Mouse (Mus musculus): ENCODE data around the gene Chit1.

Gene Chit1

DNA sequence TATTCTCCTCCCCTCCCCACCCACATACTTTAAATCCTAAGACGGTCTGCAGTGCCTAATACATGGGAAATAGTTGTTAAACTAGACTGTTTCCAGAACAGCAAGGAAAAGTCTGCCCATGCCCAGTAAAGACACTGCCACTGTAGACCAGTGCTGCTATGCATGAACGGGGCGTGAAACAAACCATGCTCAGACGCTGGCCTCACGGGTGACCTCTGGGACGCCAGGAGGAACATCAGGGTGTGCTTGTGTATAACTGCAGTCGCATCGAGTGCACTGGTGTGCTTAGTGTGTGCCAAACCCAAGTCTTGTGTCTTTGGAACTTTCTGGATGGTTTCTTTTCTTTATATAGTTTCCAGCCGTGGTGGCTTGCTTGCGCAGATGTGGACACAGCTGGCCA lies 36.4 kb upstream of the Chit1 start:
- Histone ChIP-seq H3K36me3 (ENCODE audit: control insufficient read depth, insufficient read depth, low read length, poor library complexity, severe bottlenecking) (peaks cover 22% of the 10 kb centered on the region), H3K27me3 (ENCODE audit: control insufficient read depth, insufficient read depth, low read length, poor library complexity, severe bottlenecking) (no peaks in the 10 kb centered on the region)
- DNase-seq (ENCODE audit: low read depth, low spot score) = peak; percentile 41

DNA sequence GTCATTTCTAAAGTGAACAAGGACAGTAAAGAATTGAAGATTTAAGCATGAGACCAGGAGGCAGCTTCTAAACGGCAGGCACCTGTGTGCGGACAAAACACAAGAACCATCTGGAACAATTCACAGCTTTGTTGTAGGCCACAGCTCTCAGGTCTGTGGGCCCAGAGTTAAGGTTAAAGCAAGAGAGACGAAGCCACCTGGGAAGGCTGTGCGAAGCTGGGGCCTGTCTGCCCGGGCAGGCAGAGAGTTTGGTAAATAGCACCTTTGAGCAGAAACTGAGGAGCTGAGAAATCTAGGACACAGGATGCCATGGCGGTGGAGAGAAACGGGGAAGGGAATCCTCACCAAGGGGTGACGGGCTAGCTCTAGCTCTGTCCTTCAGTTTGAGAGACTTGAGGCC lies 35.5 kb upstream of the Chit1 start:
- no peak for DNase-seq (ENCODE audit: low read depth, low spot score)

DNA sequence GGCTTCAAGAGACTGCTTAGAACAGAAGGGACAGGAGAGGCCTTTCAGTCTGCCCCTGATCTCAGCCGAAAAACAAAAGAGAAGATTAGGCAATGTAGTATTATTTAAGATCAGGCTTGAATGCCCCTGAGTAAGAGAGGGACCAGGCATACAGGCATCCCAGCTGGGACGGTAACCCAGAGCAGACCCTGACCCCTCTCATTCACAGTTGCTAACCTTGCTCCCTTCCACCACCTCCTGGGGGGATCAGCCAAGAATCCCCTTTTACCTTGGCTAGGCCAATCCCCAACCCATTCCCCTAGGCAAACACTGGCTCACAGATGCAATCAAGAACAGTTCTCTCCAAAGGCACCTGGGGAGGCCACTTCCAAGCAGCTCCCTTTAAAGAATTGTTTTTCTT lies 34.3 kb upstream of the Chit1 start:
- peaks cover 22% of the 10 kb centered on the region for H3K36me3 ChIP-seq (ENCODE audit: control insufficient read depth, insufficient read depth, low read length, poor library complexity, severe bottlenecking)
- no peaks in the 10 kb centered on the region for H3K27me3 ChIP-seq (ENCODE audit: control insufficient read depth, insufficient read depth, low read length, poor library complexity, severe bottlenecking)
- DNase-seq (ENCODE audit: low read depth, low spot score) = no peak

More for the DNA sequence above, 35.5 kb upstream of the Chit1 start:
- Histone ChIP-seq H3K36me3 (ENCODE audit: control insufficient read depth, insufficient read depth, low read length, poor library complexity, severe bottlenecking) (peaks cover 22% of the 10 kb centered on the region), H3K27me3 (ENCODE audit: control insufficient read depth, insufficient read depth, low read length, poor library complexity, severe bottlenecking) (no peaks in the 10 kb centered on the region)

DNA sequence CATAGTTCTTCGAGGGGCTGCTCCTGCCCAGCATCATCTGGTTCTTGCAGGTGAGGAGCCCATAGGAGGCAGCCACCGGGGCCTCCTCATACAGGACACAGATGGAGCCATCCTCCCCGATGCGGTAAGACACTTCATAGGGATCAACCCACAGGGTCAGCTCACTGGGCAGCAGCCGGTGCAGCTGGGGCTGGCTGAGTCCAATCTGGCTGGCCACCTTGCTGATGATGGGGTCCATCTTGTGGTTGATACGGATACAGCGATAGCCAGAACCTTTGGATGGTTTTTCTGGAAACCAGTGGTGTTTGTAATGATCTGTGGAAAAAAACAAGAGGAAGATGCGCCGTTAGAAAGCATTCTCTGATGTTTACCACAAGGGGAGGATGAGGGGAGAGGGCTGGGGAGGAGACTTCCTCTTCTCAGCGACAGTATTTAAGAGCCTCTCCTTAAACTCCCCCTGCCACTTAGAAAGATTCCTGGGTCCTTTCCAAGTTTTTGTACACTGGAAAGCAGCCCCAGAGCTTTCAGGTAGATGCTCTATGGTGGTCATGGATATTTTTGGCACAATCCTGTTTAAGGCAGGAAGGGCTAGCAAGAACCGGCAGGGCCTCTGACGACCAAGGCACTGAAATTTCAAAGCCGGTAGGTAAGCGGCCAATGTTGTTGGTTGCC lies 33.5 kb upstream of the Chit1 start:
- Histone ChIP-seq H3K36me3 (ENCODE audit: control insufficient read depth, insufficient read depth, low read length, poor library complexity, severe bottlenecking) (peaks cover 22% of the 10 kb centered on the region), H3K27me3 (ENCODE audit: control insufficient read depth, insufficient read depth, low read length, poor library complexity, severe bottlenecking) (no peaks in the 10 kb centered on the region)
- DNase-seq (ENCODE audit: low read depth, low spot score) = peak; percentile 72

DNA sequence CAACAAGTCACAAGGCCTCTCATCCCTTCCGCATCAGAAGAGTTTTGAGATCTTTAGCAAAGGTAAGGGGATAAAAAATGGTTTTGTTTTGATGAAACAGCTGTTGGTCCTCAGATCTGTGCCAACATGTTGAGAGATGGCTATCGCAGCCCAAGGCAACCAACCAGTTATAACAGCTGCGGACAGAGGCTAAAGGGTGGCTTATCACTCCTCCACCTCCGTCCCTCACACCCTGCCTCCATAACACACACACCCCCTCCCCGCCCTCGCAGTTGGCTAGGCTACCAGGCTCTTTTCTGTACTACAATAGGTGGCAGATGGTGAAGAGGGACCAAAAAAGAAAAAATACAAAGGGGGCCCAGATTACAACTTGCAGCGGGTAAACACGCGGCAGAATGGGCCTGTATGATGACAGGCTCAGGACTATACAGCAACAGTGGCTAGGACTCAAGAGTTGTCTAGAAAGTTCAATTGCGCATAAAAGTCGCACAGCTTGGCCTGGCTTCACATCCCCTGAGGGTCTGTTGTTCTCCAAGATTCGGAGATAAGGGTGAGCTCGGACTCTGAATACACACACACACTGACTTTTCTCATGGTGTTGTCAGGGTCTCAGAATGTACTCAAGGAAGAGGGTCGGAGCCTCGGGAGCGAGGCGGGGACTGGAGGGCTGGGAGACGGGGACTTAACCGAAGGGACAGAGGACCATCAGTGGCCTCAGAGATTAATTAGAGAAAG lies 32.8 kb upstream of the Chit1 start:
- H3K27me3 ChIP-seq (ENCODE audit: control insufficient read depth, insufficient read depth, low read length, poor library complexity, severe bottlenecking) = no peaks in the 10 kb centered on the region
- peaks cover 22% of the 10 kb centered on the region for H3K36me3 ChIP-seq (ENCODE audit: control insufficient read depth, insufficient read depth, low read length, poor library complexity, severe bottlenecking)
- DNase-seq (ENCODE audit: low read depth, low spot score) = no peak

DNA sequence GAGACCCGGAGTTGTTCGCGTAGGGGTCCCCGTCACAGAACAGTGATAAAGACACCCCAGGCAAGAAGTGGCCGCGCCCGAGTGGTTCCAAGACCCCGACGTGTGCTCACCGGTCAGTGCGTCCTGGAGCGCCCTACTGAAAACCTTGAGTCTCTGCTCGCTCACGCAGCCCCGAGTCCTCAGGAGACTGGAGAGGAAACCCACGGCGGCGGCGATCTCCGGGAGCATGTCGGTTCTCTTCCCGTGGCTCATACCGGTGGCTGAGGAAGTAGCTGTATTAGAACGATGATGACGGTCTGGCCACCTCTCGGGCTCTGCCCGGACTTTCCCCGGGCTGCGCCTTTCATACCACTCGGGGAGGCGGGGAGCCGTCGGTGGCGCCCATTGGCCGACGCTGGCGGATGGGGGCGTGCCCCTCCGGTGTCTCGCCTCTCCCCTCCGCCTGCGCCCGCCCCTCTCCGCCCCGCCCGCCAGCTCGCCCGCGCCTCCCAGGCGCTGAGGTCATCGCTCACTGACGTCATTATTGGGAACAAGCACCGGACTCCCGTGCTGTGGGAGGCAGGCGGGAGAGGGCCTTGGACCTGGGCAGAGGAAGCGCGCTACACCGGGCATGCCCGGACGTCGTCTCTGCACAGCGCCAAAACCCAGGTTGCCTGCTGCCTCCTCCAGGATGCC lies 32.1 kb upstream of the Chit1 start, which contains the start of gene Btg2:
TSS of gene Btg2 (minus strand) at position 319 of the 675 bp plus-strand sequence.
- Histone ChIP-seq H3K27me3 (ENCODE audit: control insufficient read depth, insufficient read depth, low read length, poor library complexity, severe bottlenecking) (no peaks in the 10 kb centered on the region), H3K36me3 (ENCODE audit: control insufficient read depth, insufficient read depth, low read length, poor library complexity, severe bottlenecking) (peaks cover 22% of the 10 kb centered on the region)
- peak; percentile 97 for DNase-seq (ENCODE audit: low read depth, low spot score)

DNA sequence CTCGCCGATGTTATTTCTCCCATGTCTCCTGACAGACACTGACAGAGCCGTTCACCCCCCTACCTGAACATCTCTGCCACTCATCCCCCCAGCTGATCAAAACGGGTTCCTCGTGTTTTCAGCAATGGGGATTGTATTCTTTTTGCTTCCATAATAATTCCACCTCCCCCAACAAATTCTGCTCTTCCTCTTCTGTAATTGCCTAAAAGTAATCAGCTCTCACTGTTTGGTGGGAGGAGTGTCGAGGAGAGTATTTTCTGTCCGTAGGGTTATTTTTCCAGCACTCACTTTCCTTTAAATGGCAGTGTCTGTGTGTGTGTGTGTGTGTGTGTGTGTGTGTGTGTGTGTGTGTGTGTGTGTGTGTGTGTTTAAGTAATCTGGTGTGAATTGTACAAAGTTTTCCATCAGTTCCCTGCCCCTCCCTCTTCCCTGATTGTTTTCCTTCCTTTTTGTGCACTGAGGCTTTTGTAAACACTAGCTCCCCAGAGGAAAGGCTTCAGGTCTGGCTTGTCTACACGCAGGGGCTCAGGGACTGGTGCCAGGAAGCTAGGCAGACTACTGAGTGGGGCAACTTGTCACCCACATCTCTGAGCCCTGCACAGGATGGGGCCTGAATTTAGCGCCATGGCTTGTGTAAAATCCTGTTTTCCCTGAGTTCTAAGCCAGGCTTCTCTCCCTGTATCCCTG lies 31.4 kb upstream of the Chit1 start:
- peaks cover 20% of the 10 kb centered on the region for H3K36me3 ChIP-seq (ENCODE audit: control insufficient read depth, insufficient read depth, low read length, poor library complexity, severe bottlenecking)
- peak; percentile 39 for DNase-seq (ENCODE audit: low read depth, low spot score)

DNA sequence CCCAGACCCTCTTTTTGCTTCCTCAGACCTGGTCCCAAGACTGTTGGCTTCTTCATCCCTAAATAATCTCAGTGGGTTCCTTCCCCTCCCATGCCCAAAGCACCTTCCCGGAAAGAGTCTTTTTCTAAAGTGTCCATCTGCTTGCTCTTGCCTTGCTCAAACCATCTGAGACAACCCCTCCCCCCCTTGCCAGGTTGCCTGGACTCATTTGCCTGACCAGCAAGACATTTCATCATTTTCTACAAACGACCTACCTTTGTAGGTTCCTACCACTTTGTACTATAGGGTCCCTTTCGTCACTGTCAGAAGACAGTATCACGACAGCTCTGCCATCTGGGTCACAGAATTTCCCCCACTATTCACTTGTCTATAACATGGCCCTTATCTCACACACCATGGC lies 30.6 kb upstream of the Chit1 start:
- H3K27me3 ChIP-seq (ENCODE audit: control insufficient read depth, insufficient read depth, low read length, poor library complexity, severe bottlenecking) = no peaks in the 10 kb centered on the region
- H3K36me3 ChIP-seq (ENCODE audit: control insufficient read depth, insufficient read depth, low read length, poor library complexity, severe bottlenecking) = peaks cover 15% of the 10 kb centered on the region
- no peak for DNase-seq (ENCODE audit: low read depth, low spot score)

More for the DNA sequence above, 31.4 kb upstream of the Chit1 start:
- H3K27me3 ChIP-seq (ENCODE audit: control insufficient read depth, insufficient read depth, low read length, poor library complexity, severe bottlenecking) = no peaks in the 10 kb centered on the region

DNA sequence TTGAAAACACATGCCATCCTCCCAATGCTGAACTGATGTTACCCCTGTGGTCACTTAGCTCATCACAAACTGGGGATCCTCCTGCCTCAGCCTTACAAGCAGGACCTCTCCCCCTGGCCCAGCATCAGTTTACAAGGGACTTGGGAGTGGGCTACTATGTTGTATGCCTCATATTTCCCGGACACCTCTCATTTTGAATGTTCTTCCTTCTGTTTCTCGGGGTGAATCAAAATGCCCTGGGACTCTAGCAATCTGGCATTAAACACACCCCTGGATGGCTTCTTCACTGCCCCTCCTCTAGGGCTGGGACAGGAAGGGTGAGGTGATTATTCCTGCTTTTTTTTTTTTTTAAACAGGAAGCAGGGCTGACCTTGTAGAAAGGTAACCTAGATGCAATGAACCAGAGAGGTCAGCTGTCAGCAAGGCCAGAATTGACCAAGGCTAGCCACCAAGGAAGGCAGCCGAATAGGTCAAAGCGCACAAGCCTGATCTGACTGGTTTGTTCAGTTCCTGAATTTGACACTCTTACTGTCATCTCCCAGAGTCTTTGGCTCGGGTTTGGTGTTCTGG lies 30.1 kb upstream of the Chit1 start:
- no peaks in the 10 kb centered on the region for H3K27me3 ChIP-seq (ENCODE audit: control insufficient read depth, insufficient read depth, low read length, poor library complexity, severe bottlenecking)
- H3K36me3 ChIP-seq (ENCODE audit: control insufficient read depth, insufficient read depth, low read length, poor library complexity, severe bottlenecking) = peaks cover 13% of the 10 kb centered on the region
- no peak for DNase-seq (ENCODE audit: low read depth, low spot score)

DNA sequence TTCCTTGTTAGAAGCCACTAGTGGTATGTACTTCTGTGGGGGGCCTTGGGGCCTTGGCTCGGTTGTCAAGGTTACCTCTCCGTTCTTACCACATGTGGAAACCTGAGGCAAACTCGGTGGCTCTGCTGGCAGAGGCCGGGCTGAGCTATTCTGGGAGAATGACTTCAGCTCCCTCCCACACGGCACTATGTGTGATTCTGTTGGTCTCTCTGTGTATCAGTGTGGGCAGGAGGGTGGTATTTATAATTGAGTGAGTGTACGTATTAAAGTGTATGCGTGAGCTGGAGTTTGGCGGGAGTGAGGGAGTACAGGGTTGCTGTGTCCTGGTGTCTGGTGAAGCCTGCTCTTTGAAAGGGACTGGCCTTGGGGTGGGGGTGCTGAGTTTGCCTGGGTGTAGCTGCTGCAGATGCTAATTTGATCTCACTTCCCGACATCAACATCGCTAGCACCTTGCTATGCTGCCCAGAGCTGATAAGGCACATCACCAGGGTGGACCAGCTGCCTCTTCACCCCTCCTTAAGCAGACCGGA lies 28.0 kb upstream of the Chit1 start:
- DNase-seq (ENCODE audit: low read depth, low spot score) = peak; percentile 62
- no peaks in the 10 kb centered on the region for H3K27me3 ChIP-seq (ENCODE audit: control insufficient read depth, insufficient read depth, low read length, poor library complexity, severe bottlenecking)
- H3K36me3 ChIP-seq (ENCODE audit: control insufficient read depth, insufficient read depth, low read length, poor library complexity, severe bottlenecking) = no peaks in the 10 kb centered on the region

DNA sequence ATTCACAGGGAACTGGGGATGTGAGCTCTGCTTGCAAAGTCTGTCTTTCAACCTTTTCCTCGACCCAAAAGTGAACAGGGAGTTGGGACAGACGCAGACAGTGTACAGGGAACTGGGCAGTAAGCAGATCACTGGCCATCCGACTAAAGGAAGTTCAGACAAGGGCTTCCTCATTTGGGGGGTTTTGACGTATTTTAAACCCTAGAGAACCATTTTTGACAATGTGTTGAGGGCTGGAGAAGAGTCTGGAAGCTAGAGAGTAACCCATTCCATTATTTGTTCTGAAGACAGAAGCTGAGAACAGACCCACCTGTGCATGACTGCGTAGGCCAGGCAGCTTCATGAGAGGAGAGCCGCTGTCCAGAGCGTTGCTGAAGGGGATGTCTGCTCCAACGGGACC lies 27.4 kb upstream of the Chit1 start:
- no peaks in the 10 kb centered on the region for H3K36me3 ChIP-seq (ENCODE audit: control insufficient read depth, insufficient read depth, low read length, poor library complexity, severe bottlenecking)
- H3K27me3 ChIP-seq (ENCODE audit: control insufficient read depth, insufficient read depth, low read length, poor library complexity, severe bottlenecking) = no peaks in the 10 kb centered on the region
- DNase-seq (ENCODE audit: low read depth, low spot score) = peak; percentile 57

DNA sequence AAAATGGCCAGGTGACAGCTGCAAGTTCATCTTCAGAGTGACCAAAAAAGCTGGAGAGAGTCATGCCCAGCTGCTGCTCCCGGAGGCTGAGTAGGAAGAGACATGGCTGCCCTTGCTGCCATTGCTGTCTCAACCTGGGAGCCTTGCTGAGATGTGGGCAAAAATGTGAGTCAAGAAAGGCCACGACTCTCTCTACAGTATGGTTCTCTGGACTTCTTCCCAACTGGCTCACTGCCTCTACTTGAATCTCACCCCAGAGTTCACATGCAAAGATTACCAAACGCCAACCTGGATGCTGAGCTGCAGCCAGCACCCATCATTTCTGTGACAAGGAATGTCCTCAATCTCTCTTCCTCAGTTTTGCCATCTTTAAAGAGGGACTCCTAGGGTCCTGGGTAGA lies 26.9 kb upstream of the Chit1 start:
- Histone ChIP-seq H3K27me3 (ENCODE audit: control insufficient read depth, insufficient read depth, low read length, poor library complexity, severe bottlenecking) (no peaks in the 10 kb centered on the region), H3K36me3 (ENCODE audit: control insufficient read depth, insufficient read depth, low read length, poor library complexity, severe bottlenecking) (no peaks in the 10 kb centered on the region)
- no peak for DNase-seq (ENCODE audit: low read depth, low spot score)

DNA sequence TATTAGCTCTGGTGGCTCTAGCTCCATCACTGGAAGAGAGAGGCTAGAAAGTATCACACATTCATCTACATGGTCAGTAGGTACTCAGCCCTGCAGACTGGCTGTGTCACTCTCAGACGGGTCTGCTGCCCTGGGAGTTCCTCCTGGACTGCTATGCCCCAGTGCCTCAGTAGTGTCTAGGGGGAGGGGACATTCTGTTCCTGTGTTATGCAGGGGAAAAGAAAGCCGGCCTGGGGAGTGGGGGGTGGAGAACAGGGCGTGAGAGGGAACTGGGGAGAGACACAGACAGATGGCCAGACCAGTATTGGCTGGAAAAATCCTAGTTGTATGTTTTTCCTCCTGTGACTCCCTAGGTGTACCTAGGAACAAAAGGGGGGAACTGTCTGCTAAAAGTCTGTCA lies 25.0 kb upstream of the Chit1 start:
- no peaks in the 10 kb centered on the region for H3K27me3 ChIP-seq (ENCODE audit: control insufficient read depth, insufficient read depth, low read length, poor library complexity, severe bottlenecking)
- no peaks in the 10 kb centered on the region for H3K36me3 ChIP-seq (ENCODE audit: control insufficient read depth, insufficient read depth, low read length, poor library complexity, severe bottlenecking)
- no peak for DNase-seq (ENCODE audit: low read depth, low spot score)

DNA sequence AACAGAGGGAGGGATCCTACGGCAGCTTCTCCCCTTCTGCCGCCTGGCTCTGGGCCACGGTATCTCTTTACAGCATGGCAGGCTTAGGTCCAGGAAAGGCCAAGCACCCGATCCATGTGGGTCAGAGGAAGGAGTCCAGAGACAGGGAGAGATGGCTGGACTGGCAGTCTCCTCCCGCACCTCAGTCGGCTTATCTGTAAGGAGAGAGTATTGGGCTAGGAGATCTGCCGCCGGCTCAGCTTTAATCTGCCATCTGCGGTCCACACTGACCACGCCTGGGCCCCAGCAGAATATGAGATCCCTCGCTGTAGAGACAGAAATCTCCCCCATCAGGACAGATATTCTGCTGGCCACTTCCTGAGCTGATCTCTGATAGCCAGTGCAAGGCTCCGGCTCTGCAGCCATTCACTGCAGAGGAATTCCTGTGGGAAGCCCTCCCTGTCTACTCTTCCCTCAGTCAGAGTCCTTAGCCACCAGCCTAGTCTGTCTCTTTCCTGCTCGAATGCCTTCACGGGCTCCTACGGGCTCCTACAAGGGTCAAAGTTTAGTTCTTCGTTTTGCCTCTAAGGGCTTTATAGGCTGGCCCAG lies 24.1 kb upstream of the Chit1 start:
- Histone ChIP-seq H3K36me3 (ENCODE audit: control insufficient read depth, insufficient read depth, low read length, poor library complexity, severe bottlenecking) (no peaks in the 10 kb centered on the region), H3K27me3 (ENCODE audit: control insufficient read depth, insufficient read depth, low read length, poor library complexity, severe bottlenecking) (no peaks in the 10 kb centered on the region)
- DNase-seq (ENCODE audit: low read depth, low spot score) = no peak
